31 mouse cellular contexts compared by ENCODE assay signal in genomic region chr10:94354427-94354826, GRCm38 (mm10). TPM values are rescaled to one million over a fixed set of nuclear protein-coding genes. Genes with fewer than 3 reads are reported as not detected.
DNase-seq lines count a peak whose midpoint lies in the region; ATAC-seq and TF ChIP-seq lines count a peak whose summit lies in the region.
"Had no signal": no experiment of that assay in that cellular context is flagged by ENCODE, and none has a peak within 500 bp of the region (broad histone marks: within the 10 kb centered on the region; RNA-seq: fewer than 3 reads in every experiment).

No protein-coding gene starts in this region.

- H3K27me3 ChIP-seq in splenic B cell, adult 2 months (ENCODE audit: control insufficient read depth, insufficient read depth, low read length, poor library complexity, severe bottlenecking) = no peaks in the 10 kb centered on the region
- no peaks in the 10 kb centered on the region for H3K27me3 ChIP-seq in midbrain, embryonic 10.5 days (ENCODE audit: low read depth, poor library complexity, severe bottlenecking)
- H3K27me3 ChIP-seq in kidney, adult 2 months (replicated peaks; ENCODE audit: control insufficient read depth, insufficient read depth, low read length) = no peaks in the 10 kb centered on the region
- H3K27me3 ChIP-seq: embryonic facial prominence, embryonic 12.5 days; embryonic facial prominence, embryonic 15.5 days; heart, embryonic 12.5 days; heart, embryonic 15.5 days had no signal

- 84% methylated on average over 3 of the region's 3 CpGs for WGBS in midbrain, embryonic 10.5 days
- 80% methylated on average over 3 of the region's 3 CpGs for WGBS in kidney, adult 2 months

- peaks cover 33% of the 10 kb centered on the region for H3K4me1 ChIP-seq in bone marrow macrophage, adult 2 months (ENCODE audit: control insufficient read depth, insufficient read depth, low read length)
- peaks cover 8% of the 10 kb centered on the region; the same call in 1 of the 2 replicates for H3K4me1 ChIP-seq in midbrain, embryonic 10.5 days
- H3K4me1 ChIP-seq in kidney, adult 2 months (ENCODE audit: control insufficient read depth, insufficient read depth, low read length) = no peaks in the 10 kb centered on the region

- no peaks in the 10 kb centered on the region for H3K36me3 ChIP-seq in splenic B cell, adult 2 months (ENCODE audit: control insufficient read depth, insufficient read depth, low read length, poor library complexity, severe bottlenecking)
- H3K36me3 ChIP-seq in midbrain, embryonic 10.5 days = no peaks in the 10 kb centered on the region
- H3K36me3 ChIP-seq in kidney, adult 2 months (ENCODE audit: control insufficient read depth, insufficient read depth, low read length) = no peaks in the 10 kb centered on the region
- H3K36me3 ChIP-seq: embryonic facial prominence, embryonic 12.5 days; embryonic facial prominence, embryonic 15.5 days; G1E; heart, embryonic 12.5 days; heart, embryonic 15.5 days; hindbrain, embryonic 10.5 days had no signal

- no peak for TF ChIP-seq CTCF in bone marrow macrophage, adult 2 months (IDR thresholded peaks at IDR 0.05; ENCODE audit: low read depth, low read length)
- TF ChIP-seq CTCF in kidney, adult 2 months (conservative IDR thresholded peaks at IDR 0.05; ENCODE audit: insufficient read depth, insufficient read length, low read depth, low read length) = no peak

- ATAC-seq in megakaryocyte, adult 5-6 weeks (ENCODE audit: poor library complexity, severe bottlenecking) = peak; percentile 70
- ATAC-seq: forebrain, embryonic 14.5 days; forebrain, postnatal 0 days had no signal

- no peak overlapping the region for H3K4me3 ChIP-seq in bone marrow macrophage, adult 2 months (ENCODE audit: insufficient read depth, low read length)
- no peak overlapping the region for H3K4me3 ChIP-seq in midbrain, embryonic 10.5 days
- H3K4me3 ChIP-seq in kidney, adult 2 months (ENCODE audit: insufficient read depth, low read depth, low read length) = no peak overlapping the region
- H3K4me3 ChIP-seq: embryonic facial prominence, embryonic 12.5 days; embryonic facial prominence, embryonic 15.5 days; gastrocnemius, adult 2 months; heart, embryonic 12.5 days; heart, embryonic 15.5 days; hindbrain, embryonic 10.5 days had no signal

- DNase-seq in lung, postnatal 36 days = peak; percentile 42
- DNase-seq in lung, postnatal 25 days (ENCODE audit: low spot score) = no peak
- peak; percentile 20 for DNase-seq in splenic B cell, adult 2 months (ENCODE audit: low read depth, low spot score)
- no peak for DNase-seq in Muller cell, postnatal 12 days (ENCODE audit: inconsistent ontology term)
- no peak for DNase-seq in midbrain, embryonic 10.5 days (ENCODE audit: low spot score)
- no peak for DNase-seq in kidney, adult 2 months
- DNase-seq: adrenal gland, adult 2 months; adrenal gland, postnatal 14 days; cerebellum, adult 11-12 months; cerebellum, adult 8-10 months; cerebellum, postnatal 10 days; forebrain, postnatal 0 days; gastrocnemius, adult 2 months; gastrocnemius, postnatal 14 days; heart, adult 18-20 months; heart, postnatal 36 days had no signal

- TF ChIP-seq POLR2A in bone marrow macrophage, adult 2 months (IDR thresholded peaks at IDR 0.05; ENCODE audit: borderline replicate concordance, low read depth, low read length) = no peak
- no peak for TF ChIP-seq POLR2A in kidney, adult 2 months (IDR thresholded peaks at IDR 0.05; ENCODE audit: low read depth, low read length)

- no peaks in the 10 kb centered on the region for H3K9me3 ChIP-seq in midbrain, embryonic 10.5 days (replicated peaks)
- H3K9me3 ChIP-seq: embryonic facial prominence, embryonic 12.5 days; embryonic facial prominence, embryonic 15.5 days; G1E; heart, embryonic 12.5 days; heart, embryonic 15.5 days; hindbrain, embryonic 10.5 days had no signal

- H3K27ac ChIP-seq in bone marrow macrophage, adult 2 months (ENCODE audit: insufficient read depth, low read depth, low read length) = 0 out of 2 replicates have a peak overlapping the region, but pooled peaks have one; percentile 4
- H3K27ac ChIP-seq in midbrain, embryonic 10.5 days (replicated peaks) = no peak overlapping the region
- no peak overlapping the region for H3K27ac ChIP-seq in kidney, adult 2 months (ENCODE audit: insufficient read depth, low read depth, low read length)
- H3K27ac ChIP-seq: embryonic facial prominence, embryonic 12.5 days; embryonic facial prominence, embryonic 15.5 days; gastrocnemius, adult 2 months; heart, embryonic 15.5 days; hindbrain, embryonic 10.5 days; hindbrain, embryonic 14.5 days had no signal

RNA-seq across cellular contexts. Expression of gene Tmcc3, which starts 42.7 kb away (rescaled TPM):
- polyA plus RNA-seq in bone marrow macrophage, adult 2 months (2012; ENCODE audit: insufficient read depth, insufficient read length, missing spikeins) = 22.1 and 25.2 TPM in 2 replicates
- 2.1 and 4.8 TPM in 2 replicates for total RNA-seq in megakaryocyte, adult 5-6 weeks (2015)
- 1.6 and 2.9 TPM in 2 replicates for total RNA-seq in megakaryocyte, adult 5-6 weeks (2017)
- 2.9 and 3.0 TPM in 2 replicates for polyA plus RNA-seq in midbrain, embryonic 10.5 days (2016; fragmentation: Nextera tagmentation; extraction: Ambion mirVana)
- 11.2 and 11.3 TPM in 2 replicates for polyA plus RNA-seq in kidney, adult 2 months (2012; rRNA removed)

RNA-seq across cellular contexts. Expression of gene Gm4792, which starts 55.9 kb away (rescaled TPM):
- not detected in 2 replicates for polyA plus RNA-seq in bone marrow macrophage, adult 2 months (2012; ENCODE audit: insufficient read depth, insufficient read length, missing spikeins)
- total RNA-seq in megakaryocyte, adult 5-6 weeks (2015) = not detected in 2 replicates
- not detected in 2 replicates for total RNA-seq in megakaryocyte, adult 5-6 weeks (2017)
- polyA plus RNA-seq in midbrain, embryonic 10.5 days (2016; fragmentation: Nextera tagmentation; extraction: Ambion mirVana) = 0.17 TPM in 1 of 2 replicates, not detected in the other
- not detected in 2 replicates for polyA plus RNA-seq in kidney, adult 2 months (2012; rRNA removed)
- total RNA-seq: adrenal gland, adult 2 months; adrenal gland, postnatal 14 days; forebrain, postnatal 0 days; G1E; gastrocnemius, adult 2 months; gastrocnemius, postnatal 14 days; gastrocnemius, postnatal 4 days; heart, adult 18-20 months; heart, postnatal 10 days; heart, postnatal 36 days had no signal
- polyA plus RNA-seq: adrenal gland, adult 2 months; embryonic facial prominence, embryonic 12.5 days; embryonic facial prominence, embryonic 15.5 days; forebrain, embryonic 11.5 days; frontal cortex, adult 2 months; G1E; heart, embryonic 12.5 days; heart, embryonic 15.5 days; intestine, embryonic 14.5 days had no signal

Comparison
In these comparisons a context has a peak if more than half of its experiments do, and no peak if none do; other contexts are left out.
1. DNase-seq: peak in lung, postnatal 36 days (single experiment) and splenic B cell, adult 2 months (single experiment); none in lung, postnatal 25 days (single experiment), Muller cell, postnatal 12 days (single experiment), midbrain, embryonic 10.5 days (single experiment) and kidney, adult 2 months (single experiment).